Mouse (Mus musculus) bone marrow, adult 2 months (tissue): Measurements from ENCODE around the gene Togaram2. TPM values are rescaled to one million over a fixed set of nuclear protein-coding genes. Genes with fewer than 3 reads are reported as not detected.

ENCODE experiments used
- H3K27ac ChIP-seq: fragments of 200-500 bp; 2 replicates; pipeline ENCODE4 v1.5.1; 2012; ENCODE audit warnings: low read depth, mild to moderate bottlenecking, control low read depth, inconsistent platforms, low read length; ENCODE audit not compliant: control insufficient read depth, poor library complexity, insufficient read depth
- H3K4me1 ChIP-seq: fragments of 200-500 bp; 2 replicates; pipeline ENCODE4 v1.6.1; 2011; ENCODE audit warnings: low read length; ENCODE audit not compliant: control insufficient read depth, insufficient read depth
- H3K4me3 ChIP-seq: fragments of 200-500 bp; replicated peaks from 2 replicates; pipeline ENCODE3; 2011; ENCODE audit warnings: mild to moderate bottlenecking, low read depth, low read length, control low read depth; ENCODE audit not compliant: control insufficient read depth
- CTCF ChIP-seq: fragments of 200-500 bp; IDR thresholded peaks from 2 replicates; pipeline ENCODE4 v1.5.1; 2011; ENCODE audit warnings: low read length, control low read depth; ENCODE audit not compliant: control insufficient read depth, insufficient read depth
- POLR2A ChIP-seq: fragments of 200-500 bp; IDR thresholded peaks from 2 replicates; pipeline ENCODE4 v1.6.1; 2011; ENCODE audit warnings: low read depth, mild to moderate bottlenecking, control low read depth, low read length, borderline replicate concordance; ENCODE audit not compliant: control insufficient read depth
- WGBS: fragments of 180-500 bp; shearing (Covaris S2); methylation state at CpG from one replicate; pipeline ENCODE4 v1.1.7; 2018; 5-methylcytosine and 5-hydroxymethylcytosine counted together
- polyA plus RNA-seq: library from polyadenylated mRNA; stranded (reverse); fragments of >200 nt; gene quantifications from 2 replicates; pipeline ENCODE4 v1.2.4, GENCODE M21; 2011; ENCODE audit warnings: low replicate concordance; ENCODE audit not compliant: missing spikeins, insufficient read depth, insufficient read length

Togaram2 gene
- polyA plus RNA-seq, 1 experiment, result not detected

GRCm38 (mm10) chr17:71652495-71652894, 20.6 kb upstream of the Togaram2 start:
- TF ChIP-seq CTCF (no peak), POLR2A (no peak)
- H3K4me3 ChIP-seq, result no peak overlapping the region
- WGBS, result 86% methylated on average over 2 of the region's 2 CpGs
- H3K4me1 ChIP-seq, result no peaks in the 10 kb centered on the region
- no peak overlapping the region for H3K27ac ChIP-seq

GRCm38 (mm10) chr17:71652934-71653333, 20.1 kb upstream of the Togaram2 start:
- Histone ChIP-seq H3K4me3 (no peak overlapping the region), H3K27ac (no peak overlapping the region), H3K4me1 (no peaks in the 10 kb centered on the region)
- no peak for TF ChIP-seq CTCF
- TF ChIP-seq POLR2A, result no peak
- 89% methylated on average over 5 of the region's 5 CpGs for WGBS

- H3K4me3 ChIP-seq, result no peak overlapping the region
- no peaks in the 10 kb centered on the region for H3K4me1 ChIP-seq
- WGBS, result 82% methylated on average over 4 of the region's 4 CpGs
- H3K27ac ChIP-seq, result no peak overlapping the region
- TF ChIP-seq POLR2A, result no peak
Observed at GRCm38 (mm10) chr17:71657521-71657920, 15.5 kb upstream of the Togaram2 start.

GRCm38 (mm10) chr17:71658666-71659065, 14.4 kb upstream of the Togaram2 start:
- TF ChIP-seq CTCF (no peak), POLR2A (no peak)
- Histone ChIP-seq H3K4me1 (peaks cover 1% of the 10 kb centered on the region), H3K4me3 (no peak overlapping the region), H3K27ac (no peak overlapping the region)
- WGBS, result 85% methylated on average over 10 of the region's 10 CpGs

GRCm38 (mm10) chr17:71660390-71660789, 12.7 kb upstream of the Togaram2 start:
- H3K27ac ChIP-seq, result no peak overlapping the region
- H3K4me3 ChIP-seq, result no peak overlapping the region
- 47% methylated on average over 1 of the region's 1 CpGs for WGBS
- H3K4me1 ChIP-seq, result peaks cover 1% of the 10 kb centered on the region
- TF ChIP-seq POLR2A (no peak), CTCF (no peak)

- H3K4me1 ChIP-seq, result peaks cover 1% of the 10 kb centered on the region
- 7% methylated on average over 21 of the region's 21 CpGs for WGBS
- peak overlapping the region; percentile 20 for H3K4me3 ChIP-seq
Observed at GRCm38 (mm10) chr17:71662751-71663250, 10.3 kb upstream of the Togaram2 start.

GRCm38 (mm10) chr17:71663491-71663890, 9.6 kb upstream of the Togaram2 start:
- H3K27ac ChIP-seq, result no peak overlapping the region
- 32% methylated on average over 6 of the region's 6 CpGs for WGBS
- H3K4me3 ChIP-seq, result no peak overlapping the region
- TF ChIP-seq CTCF, result no peak
- no peak for TF ChIP-seq POLR2A
- peaks cover 1% of the 10 kb centered on the region for H3K4me1 ChIP-seq

More at GRCm38 (mm10) chr17:71662751-71663250, 10.3 kb upstream of the Togaram2 start:
- no peak for TF ChIP-seq POLR2A
- TF ChIP-seq CTCF, result peak; percentile 76
- no peak overlapping the region for H3K27ac ChIP-seq

GRCm38 (mm10) chr17:71664172-71664571, 8.9 kb upstream of the Togaram2 start:
- Histone ChIP-seq H3K27ac (no peak overlapping the region), H3K4me3 (no peak overlapping the region), H3K4me1 (peaks cover 1% of the 10 kb centered on the region)
- TF ChIP-seq CTCF (no peak), POLR2A (no peak)
- 21% methylated on average over 1 of the region's 1 CpGs for WGBS

- no peak overlapping the region for H3K4me3 ChIP-seq
- 76% methylated on average over 4 of the region's 4 CpGs for WGBS
- TF ChIP-seq CTCF (no peak), POLR2A (no peak)
- no peak overlapping the region for H3K27ac ChIP-seq
- peaks cover 1% of the 10 kb centered on the region for H3K4me1 ChIP-seq
Observed at GRCm38 (mm10) chr17:71665201-71665600, 7.9 kb upstream of the Togaram2 start.
